Mouse (Mus musculus) spleen, adult 2 months (tissue): Measurements from ENCODE around the gene Iqgap1.

Experiments
- CTCF ChIP-seq: fragments of 200-500 bp; IDR thresholded peaks from 2 replicates; pipeline ENCODE4 v1.5.1; 2011; ENCODE audit warnings: mild to moderate bottlenecking, inconsistent platforms; ENCODE audit not compliant: insufficient read depth, insufficient read length, insufficient replicate concordance; ENCODE audit errors: extremely low read depth
- POLR2A ChIP-seq: fragments of 200-500 bp; IDR thresholded peaks from 2 replicates; pipeline ENCODE4 v1.6.1; 2011; ENCODE audit warnings: low read depth, low read length, inconsistent platforms

DNA sequence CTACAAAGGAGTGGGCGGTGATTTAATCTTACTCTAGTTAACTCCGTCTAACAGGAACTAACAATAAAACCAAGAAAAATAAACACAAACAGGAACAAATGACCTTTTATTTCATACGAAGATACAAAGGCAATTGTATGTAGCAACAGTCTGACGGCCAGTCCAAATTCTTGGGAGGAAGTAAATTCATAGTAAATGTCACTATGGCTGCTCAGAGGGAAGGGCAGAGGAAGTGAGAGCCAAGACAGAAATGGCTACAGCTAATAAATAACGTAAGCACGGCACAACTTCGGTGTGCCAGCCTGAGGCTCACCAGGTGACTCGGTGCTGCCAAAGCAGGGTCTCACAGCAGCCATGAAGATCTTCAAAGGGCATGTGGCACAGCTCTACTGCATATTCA is 114.3 kb downstream of the Iqgap1 start:
- TF ChIP-seq CTCF (no peak), POLR2A (no peak)
